Mouse (Mus musculus) ES-Bruce4 (cell line): ENCODE results near the gene Isg15.

ENCODE experiments used
- CTCF ChIP-seq: IDR thresholded peaks from one replicate; pipeline ENCODE4 v1.8.1; 2011; ENCODE audit warnings: low read depth, low read length
- EP300 ChIP-seq: IDR thresholded peaks from 2 replicates; pipeline ENCODE4 v1.6.1; 2011; ENCODE audit warnings: low read depth, low read length; ENCODE audit not compliant: insufficient read depth

GRCm38 (mm10) chr4:156197131-156197828, 3.3 kb downstream of the Isg15 start, which contains the start of gene Agrn:
- TF ChIP-seq CTCF (no peak), EP300 (no peak)
